Mouse (Mus musculus): Measurements from ENCODE around the gene Eef2.

- TF ChIP-seq GATA1 (IDR thresholded peaks at IDR 0.05; ENCODE audit: borderline replicate concordance, low read length): no peak
- no peak for TF ChIP-seq FLI1 (IDR thresholded peaks at IDR 0.05; ENCODE audit: low read length)
Observed at GRCm38 (mm10) chr10:81201807-81202758, 25.7 kb downstream of the Eef2 start, which contains the start of gene Nmrk2.
